Mouse (Mus musculus): ENCODE results near the gene Gm33543.

Gene Gm33543

DNA sequence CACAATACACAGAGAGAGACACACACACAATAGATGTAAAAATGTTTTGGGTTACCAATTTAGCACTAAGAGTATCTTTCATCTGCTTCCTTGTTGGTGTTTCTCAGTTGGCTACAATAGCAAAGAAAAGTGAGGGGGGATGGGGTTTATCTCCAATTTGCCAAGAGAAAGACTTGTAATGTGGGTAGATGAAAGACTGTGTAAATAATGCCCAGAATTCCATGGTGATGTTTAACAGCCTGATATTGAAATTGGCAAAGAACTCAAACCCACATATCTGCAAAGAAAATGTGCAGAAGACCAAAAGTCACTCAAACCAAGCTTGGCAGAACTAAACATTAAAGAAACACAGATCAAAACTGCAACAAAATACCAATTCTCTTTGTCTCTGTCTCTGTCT, 3.6 kb upstream of the Gm33543 start:
- POLR2A ChIA-PET, result interaction anchor here in 1 of 4 experiments (0.7 kb wide), 1 partner anchor 293 kb away, joined by 3 read pairs; no protein-coding TSS in a partner anchor
- CTCF ChIA-PET, result interaction anchor here in 1 of 4 experiments (2.3 kb wide), 1 partner anchor 12 kb away, joined by 7 read pairs; no protein-coding TSS in a partner anchor

DNA sequence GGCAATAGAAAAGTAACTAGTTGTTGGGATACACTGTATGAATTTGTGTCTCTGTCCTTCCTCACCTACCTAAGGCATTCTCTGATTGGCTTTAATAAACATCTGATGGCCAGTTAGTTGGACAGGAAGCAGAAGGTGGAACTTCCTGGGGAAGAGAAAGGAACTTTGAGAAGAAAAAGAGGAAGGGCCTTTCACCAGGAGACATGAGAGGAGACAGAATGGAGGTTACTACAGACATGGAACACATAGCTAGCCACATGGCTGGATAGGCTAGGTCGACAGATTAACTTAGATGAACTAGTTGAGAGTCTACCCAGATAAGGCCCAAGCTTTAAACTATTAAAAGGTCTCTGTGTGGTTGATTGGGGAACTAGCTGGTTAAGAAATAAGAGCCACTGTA, 1.1 kb upstream of the Gm33543 start:
- ChIA-PET POLR2A (interaction anchor here in 1 of 4 experiments (0.8 kb wide), 1 partner anchor 66 kb away, joined by 3 read pairs; no protein-coding TSS in a partner anchor), CTCF (interaction anchor here in 2 of 4 experiments (0.5 to 0.7 kb wide), 2 partner anchors 51 to 778 kb away, joined by 3 to 10 read pairs; no protein-coding TSS in a partner anchor)

DNA sequence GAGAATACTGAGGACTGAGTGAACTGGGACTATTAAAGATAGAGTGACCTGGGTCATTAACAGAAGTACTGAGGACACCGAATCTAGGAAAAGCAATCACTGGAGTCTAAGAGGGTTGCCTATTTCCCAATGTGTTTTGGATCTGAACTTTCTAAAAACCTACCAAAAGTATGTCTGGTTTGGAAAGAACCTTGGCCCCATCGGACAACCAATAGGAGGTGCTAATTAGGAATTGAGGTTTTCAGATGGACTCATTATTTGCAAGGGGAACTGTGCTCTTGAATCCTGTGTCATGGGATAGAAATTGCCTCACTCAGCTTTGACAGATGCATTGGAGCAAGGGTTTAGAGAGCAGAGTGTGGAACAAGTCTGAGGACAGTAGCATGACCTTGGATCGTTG, 1.5 kb downstream of the Gm33543 start:
- ChIA-PET CTCF (no interaction called here), POLR2A (interaction anchor here in 1 of 4 experiments (0.6 kb wide), 2 partner anchors 13 to 102 kb away, joined by 4 to 5 read pairs; no protein-coding TSS in a partner anchor)

DNA sequence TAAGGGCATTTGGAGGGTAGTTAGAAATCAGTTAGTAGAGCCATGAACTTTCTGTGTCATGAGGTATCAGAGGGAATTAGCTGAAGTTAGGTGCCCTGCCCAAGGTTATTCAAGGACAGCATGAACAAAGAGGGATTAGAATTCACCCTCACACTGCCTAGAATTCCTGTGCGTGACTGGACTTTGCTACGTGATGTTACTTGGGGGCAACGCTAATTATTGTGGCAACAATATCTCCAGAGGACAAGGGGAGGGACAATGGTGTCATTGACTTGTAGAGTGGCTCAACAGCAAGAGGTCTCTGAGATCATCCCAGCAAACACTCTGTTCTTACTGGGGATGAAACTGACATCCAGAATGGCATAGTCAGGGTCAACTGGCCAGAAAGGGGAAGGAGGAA, 2.9 kb downstream of the Gm33543 start:
- POLR2A ChIA-PET, result interaction anchor here in 2 of 4 experiments (0.8 to 1.5 kb wide), 3 partner anchors 8 to 121 kb away, joined by 3 to 5 read pairs (median 4); no protein-coding TSS in a partner anchor

DNA sequence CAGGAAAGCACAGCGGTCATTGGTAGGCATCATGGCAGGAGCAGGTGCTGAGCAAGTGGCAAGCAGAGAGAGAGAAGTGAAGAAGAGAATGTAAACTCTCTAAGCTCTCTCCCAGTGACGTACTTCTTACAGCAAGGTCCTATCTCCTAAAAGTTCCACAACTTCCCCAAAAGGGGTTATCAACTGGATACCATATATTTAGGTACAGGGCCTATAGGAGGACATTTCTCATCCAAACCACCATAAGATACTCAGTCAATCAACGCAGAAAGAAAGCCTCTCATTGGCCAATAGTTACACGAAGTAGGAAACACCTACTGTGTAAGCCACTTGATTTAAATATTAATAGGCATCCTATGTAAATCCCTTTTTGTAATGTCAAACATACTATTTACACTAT, 3.7 kb downstream of the Gm33543 start:
- ChIA-PET CTCF (interaction anchor here in 1 of 4 experiments (1.9 kb wide), 1 partner anchor 20 kb away, joined by 5 read pairs; no protein-coding TSS in a partner anchor), POLR2A (interaction anchor here in 3 of 4 experiments (0.6 to 1.5 kb wide), 5 partner anchors 9 to 306 kb away, joined by 3 to 5 read pairs (median 3); no protein-coding TSS in a partner anchor)

More for the DNA sequence above, 2.9 kb downstream of the Gm33543 start:
- CTCF ChIA-PET, result interaction anchor here in 1 of 4 experiments (1.9 kb wide), 1 partner anchor 19 kb away, joined by 5 read pairs; no protein-coding TSS in a partner anchor

DNA sequence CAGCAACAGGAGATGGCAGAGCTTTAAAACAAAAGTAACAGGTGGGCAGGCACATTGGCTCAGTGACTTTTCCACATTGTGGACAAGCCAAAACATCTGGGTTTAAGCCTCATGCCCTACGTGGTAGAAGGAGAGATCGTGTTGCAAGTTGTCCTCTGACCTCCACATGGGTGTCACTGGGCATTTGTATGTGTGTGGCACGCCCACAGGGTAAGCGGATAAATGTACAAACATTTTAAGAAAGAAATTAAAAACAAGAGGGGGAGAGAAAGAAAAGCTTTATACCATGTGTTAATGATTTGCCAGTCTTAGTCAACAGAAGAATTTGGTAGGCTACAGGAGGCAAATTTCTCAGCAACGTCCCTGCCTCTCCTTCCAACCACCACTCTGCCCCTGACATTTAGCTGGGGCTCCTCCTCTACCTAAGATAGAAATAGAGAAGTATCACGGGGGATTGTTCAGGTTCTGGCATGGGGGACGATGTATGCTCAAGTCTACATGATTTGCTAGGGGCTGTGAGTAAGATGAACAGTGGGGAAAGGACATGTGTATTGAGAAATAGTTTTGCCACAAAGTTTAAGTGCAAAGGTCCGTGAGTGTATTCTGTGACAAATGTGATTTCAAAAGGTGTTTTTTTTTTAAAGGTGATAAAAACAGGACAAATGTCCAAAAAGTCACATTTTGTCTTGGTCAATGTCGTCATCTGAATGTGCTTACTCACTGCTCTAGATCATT, 6.0 kb downstream of the Gm33543 start:
- ChIA-PET CTCF (no interaction called here), POLR2A (interaction anchor here in 1 of 4 experiments (0.6 kb wide), 1 partner anchor 126 kb away, joined by 4 read pairs; no protein-coding TSS in a partner anchor)

DNA sequence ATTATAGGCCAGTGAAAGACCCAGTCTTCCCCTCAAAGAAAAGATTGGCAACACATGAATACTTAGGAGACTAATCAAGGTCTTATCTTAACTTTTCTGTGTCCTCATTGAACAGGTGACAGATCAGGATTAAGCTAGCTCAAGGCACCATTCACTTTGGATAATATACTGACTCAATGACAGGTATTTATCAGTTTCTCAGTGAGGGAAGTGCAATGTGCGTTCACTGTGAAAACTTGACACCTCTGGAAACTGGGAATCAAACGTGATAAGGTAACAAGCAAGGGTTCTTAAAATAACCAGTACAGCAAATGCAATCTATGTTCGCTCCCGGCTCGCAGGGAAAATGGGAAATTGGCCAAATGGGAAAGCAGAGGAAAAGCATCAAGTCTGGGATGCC, 11.8 kb downstream of the Gm33543 start:
- POLR2A ChIA-PET, result no interaction called here
- CTCF ChIA-PET, result no interaction called here

DNA sequence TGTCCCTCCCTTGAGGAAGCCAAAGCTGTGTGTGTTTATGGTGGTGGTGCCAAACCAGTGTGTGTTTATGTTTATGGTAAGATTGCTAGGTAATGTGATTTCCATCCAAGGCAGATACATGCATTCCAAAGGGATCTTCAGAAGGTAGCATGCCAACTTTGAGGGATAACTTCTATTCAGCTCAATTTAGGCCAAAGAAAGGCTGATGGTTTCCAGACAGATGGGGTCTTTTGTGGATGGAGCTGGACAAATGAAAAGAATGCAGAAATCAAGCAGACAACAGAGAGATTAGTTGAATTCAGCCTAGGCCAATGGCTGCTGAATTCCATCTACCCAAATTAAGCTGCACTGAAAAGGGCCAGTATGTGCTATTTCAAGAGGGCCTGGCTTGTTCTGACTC, 13.3 kb downstream of the Gm33543 start:
- ChIA-PET POLR2A (interaction anchor here in 3 of 4 experiments (0.6 to 1.0 kb wide), 4 partner anchors 24 to 270 kb away, joined by 3 to 4 read pairs (median 3); no protein-coding TSS in a partner anchor), CTCF (interaction anchor here in 1 of 4 experiments (0.6 kb wide), 1 partner anchor 21 kb away, joined by 9 read pairs; no protein-coding TSS in a partner anchor)

DNA sequence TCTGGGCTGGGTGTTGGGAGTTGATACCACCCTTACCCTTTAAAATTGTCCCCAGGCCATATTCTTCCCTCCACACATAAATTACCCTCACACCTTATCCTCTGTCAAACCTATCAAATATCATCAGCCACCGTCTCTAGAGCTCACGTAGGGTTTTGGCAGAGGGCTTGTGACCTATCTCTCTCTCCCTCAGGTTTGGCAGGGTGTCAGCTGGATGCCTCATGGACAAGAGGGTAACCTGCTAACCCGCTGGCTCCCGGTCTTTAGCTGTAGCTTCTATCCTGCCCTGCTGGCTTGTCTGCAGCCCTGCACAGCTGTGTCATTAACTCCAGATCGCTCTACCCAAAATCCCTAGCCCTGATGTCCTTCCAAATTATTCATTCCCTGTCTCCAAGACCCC, 14.4 kb downstream of the Gm33543 start:
- POLR2A ChIA-PET, result interaction anchor here in 1 of 4 experiments (0.6 kb wide), 1 partner anchor 13 kb away, joined by 4 read pairs; no protein-coding TSS in a partner anchor
- CTCF ChIA-PET, result interaction anchor here in 1 of 4 experiments (0.6 kb wide), 1 partner anchor 1779 kb away, joined by 3 read pairs; no protein-coding TSS in a partner anchor

DNA sequence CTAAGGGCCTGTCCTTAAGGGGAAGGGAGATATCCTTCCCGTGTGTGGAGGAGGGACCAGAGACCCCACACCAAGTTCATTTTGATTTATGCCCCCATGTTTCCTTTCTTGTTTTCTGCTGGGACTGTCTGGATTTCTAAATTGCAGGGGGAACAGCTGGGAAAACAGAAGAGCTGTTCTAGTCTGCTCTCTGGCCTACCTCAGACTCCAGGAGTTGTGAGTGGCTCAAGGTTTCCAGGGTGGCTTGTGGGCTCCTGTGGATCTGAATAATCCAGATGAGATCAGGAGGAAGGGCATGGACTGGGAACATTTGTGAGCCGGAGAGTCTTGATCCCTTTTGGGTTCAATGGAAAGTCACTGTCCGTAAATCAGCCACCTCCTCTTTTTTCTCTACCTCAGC, 17.1 kb downstream of the Gm33543 start:
- ChIA-PET POLR2A (interaction anchor here in 1 of 4 experiments (0.6 to 0.8 kb wide), 3 partner anchors 54 to 1490 kb away, joined by 3 read pairs; no protein-coding TSS in a partner anchor), CTCF (no interaction called here)

DNA sequence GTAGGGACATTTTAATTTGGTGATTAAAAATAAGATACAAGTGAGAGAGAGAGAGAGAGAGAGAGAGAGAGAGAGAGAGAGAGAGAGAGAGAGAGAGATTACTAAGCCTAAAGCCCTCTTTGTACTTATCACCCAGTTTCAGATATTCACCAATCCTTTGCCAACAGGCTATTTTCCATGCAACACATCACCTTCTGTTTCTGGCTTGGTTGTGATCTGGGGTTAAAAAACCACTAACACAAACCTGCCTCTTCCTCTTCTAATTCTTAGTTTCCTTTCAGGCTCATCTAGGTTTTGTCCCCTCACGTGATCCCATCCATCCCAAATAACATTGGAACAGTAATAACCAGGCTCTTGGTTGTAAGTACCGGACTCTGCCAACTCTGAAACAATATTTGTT, 24.2 kb downstream of the Gm33543 start:
- ChIA-PET CTCF (interaction anchor here in 1 of 4 experiments (0.7 kb wide), 1 partner anchor 49 kb away, joined by 3 read pairs; no protein-coding TSS in a partner anchor), POLR2A (no interaction called here)

DNA sequence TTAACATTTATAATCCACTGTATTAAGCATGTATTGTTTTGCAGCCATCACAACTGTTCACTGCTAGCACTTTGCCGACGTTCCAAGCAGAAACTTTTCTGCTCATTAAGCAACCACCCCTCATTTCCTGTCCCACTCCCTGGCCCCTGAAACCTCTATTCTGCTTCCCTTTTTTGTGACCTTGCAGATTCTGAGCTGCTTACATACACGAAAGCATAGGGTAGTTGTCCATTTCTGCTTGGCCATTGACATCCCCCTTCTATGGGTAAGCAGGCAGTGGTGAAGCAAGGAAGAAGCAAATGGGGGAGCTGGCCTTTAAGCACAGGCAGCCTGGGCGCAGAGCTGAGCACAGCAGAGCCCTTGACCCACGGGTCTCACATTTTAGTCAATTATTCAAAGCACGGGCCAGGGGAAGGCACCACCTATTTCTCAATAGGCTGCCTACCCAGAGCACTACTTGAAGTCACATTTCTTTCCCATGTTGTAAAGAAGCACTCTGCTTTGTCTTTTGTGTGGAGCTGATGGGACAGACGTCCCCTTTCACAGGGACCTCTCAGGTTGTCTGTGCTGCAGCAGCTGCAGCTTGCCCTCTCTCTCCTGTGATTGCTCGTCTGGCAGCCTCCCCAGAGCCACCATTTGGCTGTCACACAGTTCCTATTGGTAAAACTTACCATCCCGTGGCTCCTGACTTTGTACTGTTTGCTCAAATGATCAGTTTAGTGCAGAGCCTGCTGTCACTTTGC, 25.1 kb downstream of the Gm33543 start:
- POLR2A ChIA-PET, result interaction anchor here in 3 of 4 experiments (0.6 to 1.0 kb wide), 3 partner anchors 12 to 570 kb away, joined by 3 to 4 read pairs (median 3); no protein-coding TSS in a partner anchor
- CTCF ChIA-PET, result interaction anchor here in 1 of 4 experiments (0.7 kb wide), 1 partner anchor 48 kb away, joined by 3 read pairs; no protein-coding TSS in a partner anchor

DNA sequence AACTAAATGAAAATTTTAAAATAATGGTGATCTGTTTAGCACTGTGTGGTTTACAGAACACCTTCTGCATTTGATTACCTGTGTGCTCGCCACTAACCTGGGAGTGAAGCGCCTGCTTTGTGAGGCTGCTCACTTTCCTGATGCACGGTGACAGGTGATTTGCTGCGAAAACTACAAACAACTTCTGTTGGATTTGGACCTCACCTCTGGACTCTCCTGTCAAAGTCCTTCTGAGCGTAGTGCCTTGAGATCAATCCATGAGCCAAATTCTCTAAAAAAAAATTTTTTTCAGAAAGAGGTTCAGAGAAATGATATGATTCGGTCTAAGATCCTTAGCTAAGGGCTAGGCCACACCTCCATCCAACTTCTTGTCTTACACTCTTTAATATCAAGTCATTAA, 28.4 kb downstream of the Gm33543 start:
- CTCF ChIA-PET, result no interaction called here
- POLR2A ChIA-PET, result no interaction called here

DNA sequence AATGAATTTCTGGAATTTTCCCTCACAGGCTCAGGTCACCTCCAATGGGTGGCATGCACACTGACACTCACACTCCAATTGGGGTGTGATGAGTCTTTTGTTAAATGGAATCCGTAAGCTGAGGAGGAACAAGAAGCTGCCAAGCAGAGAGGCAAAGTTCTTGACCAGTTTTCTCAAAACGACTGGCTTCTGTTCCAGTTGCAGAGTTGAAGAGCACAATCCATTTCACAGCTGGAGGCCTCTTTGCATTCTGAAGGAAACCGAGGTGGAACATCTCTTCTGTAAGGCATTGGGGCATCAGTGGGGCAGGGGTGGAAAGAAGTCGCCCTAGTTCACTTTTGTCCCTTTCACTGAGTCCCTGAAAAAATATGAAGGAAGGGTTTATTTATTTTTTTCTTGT, 30.9 kb downstream of the Gm33543 start:
- POLR2A ChIA-PET, result interaction anchor here in 1 of 4 experiments (1.7 kb wide), 1 partner anchor 11 kb away, joined by 5 read pairs; no protein-coding TSS in a partner anchor
- CTCF ChIA-PET, result interaction anchor here in 2 of 4 experiments (0.6 to 0.7 kb wide), 2 partner anchors 86 to 261 kb away, joined by 3 read pairs; no protein-coding TSS in a partner anchor

DNA sequence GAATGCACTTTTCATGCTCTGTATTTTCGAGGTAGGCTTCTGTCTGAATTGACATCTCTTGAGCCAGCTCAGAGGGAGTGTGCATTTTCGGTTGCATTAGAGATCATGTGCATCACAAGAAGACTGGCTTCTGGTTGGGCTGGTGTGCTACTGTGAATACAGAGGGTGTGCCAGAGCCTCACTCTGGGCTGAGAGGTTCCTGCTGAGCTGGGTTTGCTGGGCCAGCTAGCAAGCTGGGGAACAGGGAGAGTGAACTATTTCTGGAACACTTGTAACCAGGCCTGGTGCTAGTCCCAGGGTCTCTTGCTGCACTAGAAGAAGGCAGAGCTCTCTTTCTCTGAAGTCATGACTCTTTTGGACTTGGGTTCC, 41.3 kb downstream of the Gm33543 start:
- CTCF ChIA-PET, result no interaction called here
- POLR2A ChIA-PET, result interaction anchor here in 1 of 4 experiments (1.9 kb wide), 1 partner anchor 10 kb away, joined by 5 read pairs; no protein-coding TSS in a partner anchor

DNA sequence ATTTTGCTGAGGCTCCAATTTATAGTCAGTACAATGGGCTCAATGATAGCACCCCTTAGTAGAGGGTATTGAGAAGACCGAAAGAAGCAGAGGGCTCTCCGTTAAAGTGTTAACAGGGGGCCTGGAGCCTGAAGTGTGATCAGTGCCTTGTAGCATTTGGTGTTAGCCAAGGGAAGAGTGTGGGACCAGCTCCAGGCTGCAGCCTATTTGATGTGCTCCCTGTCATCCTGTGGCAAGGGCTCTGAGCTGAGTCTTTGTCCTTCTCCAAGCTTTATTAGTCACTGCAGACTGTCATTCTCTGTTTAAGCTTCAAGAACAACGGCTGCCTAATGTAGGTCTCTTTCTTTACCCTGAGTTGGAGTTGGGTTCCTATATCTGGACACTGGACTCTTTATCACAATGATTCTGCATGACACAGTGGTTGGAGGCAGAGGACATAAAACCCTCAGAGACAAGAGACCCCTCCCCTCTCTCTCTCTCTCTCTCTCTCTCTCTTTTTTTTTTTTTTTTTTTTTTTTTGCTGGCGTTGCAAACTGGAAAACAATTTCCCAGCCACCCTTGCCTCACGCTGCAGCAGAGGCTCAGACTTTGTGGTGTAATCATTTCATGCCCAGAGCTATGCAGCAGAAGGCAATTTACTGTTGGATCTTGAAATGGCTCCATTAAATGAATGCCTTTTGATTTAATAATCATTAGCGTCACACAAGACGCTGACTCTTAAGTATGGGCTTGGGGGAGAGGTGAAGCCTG, 41.9 kb downstream of the Gm33543 start:
- ChIA-PET POLR2A (interaction anchor here in 1 of 4 experiments (1.9 kb wide), 1 partner anchor 11 kb away, joined by 5 read pairs; no protein-coding TSS in a partner anchor), CTCF (interaction anchor here in 2 of 4 experiments (0.6 to 0.7 kb wide), 2 partner anchors 58 to 92 kb away, joined by 3 read pairs; no protein-coding TSS in a partner anchor)

DNA sequence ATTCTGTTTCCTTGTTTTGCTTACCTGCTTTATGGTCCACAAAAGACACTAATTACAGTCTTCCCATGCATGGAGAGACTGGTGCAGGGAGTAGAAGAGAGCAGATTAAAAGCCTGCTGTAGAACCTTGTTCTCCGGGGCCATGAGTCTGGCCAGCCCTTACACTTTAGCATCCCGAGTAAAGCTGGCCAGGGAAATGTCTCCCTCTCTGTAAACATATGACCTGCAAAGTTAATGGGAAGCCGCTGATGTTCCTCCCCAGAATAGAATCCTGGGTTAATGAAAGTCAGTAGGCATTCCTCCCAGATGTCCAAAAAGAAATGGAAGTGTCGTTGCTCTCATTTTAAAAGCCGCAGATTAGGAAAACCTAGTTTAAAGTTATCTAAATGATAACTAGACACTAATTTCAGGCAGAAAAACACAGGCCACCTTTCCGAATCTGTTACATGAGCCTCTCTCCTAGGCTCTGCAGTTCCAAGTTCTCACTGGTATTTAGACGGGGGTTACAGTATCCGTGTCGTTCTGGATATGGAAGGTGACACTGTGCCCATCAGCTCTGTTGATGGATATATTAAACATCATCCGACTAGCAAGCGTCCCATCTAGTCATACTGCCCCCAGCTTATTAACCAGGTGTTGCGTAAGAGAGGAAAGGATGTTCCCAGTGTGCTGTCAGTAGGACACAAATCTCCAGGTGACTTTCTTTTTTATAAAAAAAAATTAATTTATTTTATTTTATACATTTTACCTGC, 44.9 kb downstream of the Gm33543 start:
- CTCF ChIA-PET, result no interaction called here
- POLR2A ChIA-PET, result interaction anchor here in 1 of 4 experiments (0.6 to 1.3 kb wide), 2 partner anchors 24 to 29 kb away, joined by 3 read pairs; no protein-coding TSS in a partner anchor

All from embryonic stem cell, embryonic (primary cell).